Comparison of ENCODE assay signal across 7 mouse cellular contexts in the genomic region with DNA sequence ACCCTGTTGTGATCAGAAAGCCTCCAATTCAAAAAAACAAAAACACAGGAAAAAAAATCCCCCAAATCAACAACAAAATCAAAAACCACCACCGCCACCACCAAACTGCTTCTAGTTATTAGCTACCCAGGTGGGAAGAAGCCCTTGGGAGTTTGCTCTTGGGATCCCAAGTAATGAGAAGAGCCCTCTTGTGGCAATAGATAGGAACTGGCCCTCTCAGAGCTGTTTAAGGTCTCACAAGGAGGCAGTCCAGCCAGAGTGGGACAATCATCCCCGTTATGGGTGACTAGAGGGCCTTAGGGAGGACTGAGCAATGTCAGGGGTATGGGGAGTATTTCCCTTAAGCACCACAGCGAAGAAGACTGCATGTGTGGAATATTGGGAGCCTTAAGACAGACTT. TPM values are rescaled to one million over a fixed set of nuclear protein-coding genes. Genes with fewer than 3 reads are reported as not detected.
DNase-seq lines count a peak whose midpoint lies in the region; ATAC-seq and TF ChIP-seq lines count a peak whose summit lies in the region.

No protein-coding gene starts in this region.

- H3K36me3 ChIP-seq in limb, embryonic 11.5 days (ENCODE audit: control insufficient read depth, insufficient read depth, low read length): no peaks in the 10 kb centered on the region
- no peaks in the 10 kb centered on the region for H3K36me3 ChIP-seq in limb, embryonic 10.5 days
- H3K36me3 ChIP-seq in lung, postnatal 0 days (ENCODE audit: insufficient read depth, low read length): no peaks in the 10 kb centered on the region

- no peaks in the 10 kb centered on the region for H3K4me1 ChIP-seq in limb, embryonic 11.5 days (ENCODE audit: control insufficient read depth, insufficient read depth, low read length)
- H3K4me1 ChIP-seq in limb, embryonic 10.5 days: no peaks in the 10 kb centered on the region
- peaks cover 6% of the 10 kb centered on the region; the same call in 1 of the 2 replicates for H3K4me1 ChIP-seq in lung, postnatal 0 days (ENCODE audit: insufficient read depth, low read depth, low read length)

- ATAC-seq in limb, embryonic 11.5 days (ENCODE audit: insufficient number of reproducible peaks, low FRiP score, low TSS enrichment, low read depth): no peak
- ATAC-seq in lung, postnatal 0 days: peak; percentile 23; the same call in 1 of the 2 replicates

- TF ChIP-seq EP300 in lung, postnatal 0 days (IDR thresholded peaks at IDR 0.05): no peak

- no peak overlapping the region for H3K9ac ChIP-seq in limb, embryonic 11.5 days (ENCODE audit: low read length)
- no peak overlapping the region for H3K9ac ChIP-seq in lung, postnatal 0 days (replicated peaks; ENCODE audit: low read depth)

- no peak overlapping the region for H3K4me3 ChIP-seq in limb, embryonic 11.5 days (ENCODE audit: low read depth, low read length)
- no peak overlapping the region for H3K4me3 ChIP-seq in limb, embryonic 10.5 days
- no peak overlapping the region for H3K4me3 ChIP-seq in lung, postnatal 0 days (ENCODE audit: low read depth, low read length)

- peak; percentile 82 for TF ChIP-seq CTCF in lung, postnatal 0 days (IDR thresholded peaks at IDR 0.05)

- WGBS in limb, embryonic 11.5 days: 42% methylated on average over 3 of the region's 3 CpGs
- 42% methylated on average over 3 of the region's 3 CpGs for WGBS in limb, embryonic 10.5 days
- WGBS in lung, postnatal 0 days: 40% methylated on average over 3 of the region's 3 CpGs

- H3K9me3 ChIP-seq in limb, embryonic 11.5 days (ENCODE audit: control insufficient read depth, low read length): no peaks in the 10 kb centered on the region
- no peaks in the 10 kb centered on the region for H3K9me3 ChIP-seq in limb, embryonic 10.5 days (replicated peaks)
- no peaks in the 10 kb centered on the region for H3K9me3 ChIP-seq in lung, postnatal 0 days (ENCODE audit: low read length)

- no peak overlapping the region for H3K4me2 ChIP-seq in limb, embryonic 11.5 days (ENCODE audit: low read depth, severe bottlenecking)
- no peak overlapping the region for H3K4me2 ChIP-seq in lung, postnatal 0 days (replicated peaks; ENCODE audit: low read depth, low read length)

- DNase-seq in limb, embryonic 11.5 days (ENCODE audit: low spot score): peak; percentile 37
- no peak for DNase-seq in limb, embryonic 10.5 days (ENCODE audit: low spot score)
- DNase-seq in MEL-GATA-1-ER (ENCODE audit: extremely low read depth, low read depth): peak; percentile 39
- peak; percentile 15 for DNase-seq in c-Kit-negative CD71-positive TER-119-positive erythroid progenitor cells, embryonic 14.5 days (ENCODE audit: low read depth, low spot score)
- DNase-seq in heart, adult 9 months (ENCODE audit: low spot score in 2 of 2): peak; percentile 44 to 51
- peak; percentile 89 for DNase-seq in lung, postnatal 0 days (ENCODE audit: low spot score)
- DNase-seq in testis, postnatal 14 days (ENCODE audit: low spot score): no peak

- H3K27ac ChIP-seq in limb, embryonic 11.5 days (replicated peaks; ENCODE audit: low read depth, low read length): no peak overlapping the region
- H3K27ac ChIP-seq in limb, embryonic 10.5 days: no peak overlapping the region
- H3K27ac ChIP-seq in lung, postnatal 0 days (ENCODE audit: low read length): no peak overlapping the region

- H3K27me3 ChIP-seq in limb, embryonic 11.5 days (ENCODE audit: control insufficient read depth, insufficient read depth, low read length): no peaks in the 10 kb centered on the region
- no peaks in the 10 kb centered on the region for H3K27me3 ChIP-seq in limb, embryonic 10.5 days (ENCODE audit: low read depth, poor library complexity, severe bottlenecking)
- H3K27me3 ChIP-seq in lung, postnatal 0 days (replicated peaks; ENCODE audit: insufficient read depth, low read length): no peaks in the 10 kb centered on the region

RNA-seq across cellular contexts. Expression of a gene that starts 15.6 kb away (rescaled TPM):
- not detected in 2 replicates for polyA plus RNA-seq in limb, embryonic 11.5 days (2014; fragmentation: Nextera tagmentation; extraction: Ambion mirVana)
- polyA plus RNA-seq in limb, embryonic 10.5 days (2016; fragmentation: Nextera tagmentation; extraction: Ambion mirVana): not detected in 2 replicates
- polyA plus RNA-seq in lung, postnatal 0 days (2015; fragmentation: Nextera tagmentation; extraction: Ambion mirVana): 0.14 and 0.38 TPM in 2 replicates

RNA-seq across cellular contexts. Expression of a gene that starts 15.6 kb away (rescaled TPM):
- polyA plus RNA-seq in limb, embryonic 11.5 days (2014; fragmentation: Nextera tagmentation; extraction: Ambion mirVana): 0.26 TPM in 1 of 2 replicates, not detected in the other
- polyA plus RNA-seq in limb, embryonic 10.5 days (2016; fragmentation: Nextera tagmentation; extraction: Ambion mirVana): not detected in 2 replicates
- 3.7 and 3.9 TPM in 2 replicates for polyA plus RNA-seq in lung, postnatal 0 days (2015; fragmentation: Nextera tagmentation; extraction: Ambion mirVana)

RNA-seq across cellular contexts. Expression of a gene that starts 24.7 kb away (rescaled TPM):
- 0.84 and 0.92 TPM in 2 replicates for polyA plus RNA-seq in limb, embryonic 11.5 days (2014; fragmentation: Nextera tagmentation; extraction: Ambion mirVana)
- polyA plus RNA-seq in limb, embryonic 10.5 days (2016; fragmentation: Nextera tagmentation; extraction: Ambion mirVana): 0.28 and 0.74 TPM in 2 replicates
- polyA plus RNA-seq in lung, postnatal 0 days (2015; fragmentation: Nextera tagmentation; extraction: Ambion mirVana): 0.20 and 0.26 TPM in 2 replicates

RNA-seq across cellular contexts. Expression of a gene that starts 49.1 kb away (rescaled TPM):
- polyA plus RNA-seq in limb, embryonic 11.5 days (2014; fragmentation: Nextera tagmentation; extraction: Ambion mirVana): 6.4 and 8.3 TPM in 2 replicates
- 4.5 and 6.3 TPM in 2 replicates for polyA plus RNA-seq in limb, embryonic 10.5 days (2016; fragmentation: Nextera tagmentation; extraction: Ambion mirVana)
- 1.7 and 1.9 TPM in 2 replicates for polyA plus RNA-seq in lung, postnatal 0 days (2015; fragmentation: Nextera tagmentation; extraction: Ambion mirVana)

RNA-seq across cellular contexts. Expression of a gene that starts 50.0 kb away (rescaled TPM):
- polyA plus RNA-seq in limb, embryonic 11.5 days (2014; fragmentation: Nextera tagmentation; extraction: Ambion mirVana): 3.4 and 3.7 TPM in 2 replicates
- 2.2 TPM in 2 replicates for polyA plus RNA-seq in limb, embryonic 10.5 days (2016; fragmentation: Nextera tagmentation; extraction: Ambion mirVana)
- polyA plus RNA-seq in lung, postnatal 0 days (2015; fragmentation: Nextera tagmentation; extraction: Ambion mirVana): 8.7 and 10.5 TPM in 2 replicates

Comparison
In these comparisons a context has a peak if more than half of its experiments do, and no peak if none do; other contexts are left out.
1. DNase-seq: peak in limb, embryonic 11.5 days (single experiment), MEL-GATA-1-ER (single experiment), c-Kit-negative CD71-positive TER-119-positive erythroid progenitor cells, embryonic 14.5 days (single experiment), heart, adult 9 months (2 of 2) and lung, postnatal 0 days (single experiment); none in limb, embryonic 10.5 days (single experiment) and testis, postnatal 14 days (single experiment).